9 mouse cellular contexts compared by ENCODE assay signal in the genomic region with DNA sequence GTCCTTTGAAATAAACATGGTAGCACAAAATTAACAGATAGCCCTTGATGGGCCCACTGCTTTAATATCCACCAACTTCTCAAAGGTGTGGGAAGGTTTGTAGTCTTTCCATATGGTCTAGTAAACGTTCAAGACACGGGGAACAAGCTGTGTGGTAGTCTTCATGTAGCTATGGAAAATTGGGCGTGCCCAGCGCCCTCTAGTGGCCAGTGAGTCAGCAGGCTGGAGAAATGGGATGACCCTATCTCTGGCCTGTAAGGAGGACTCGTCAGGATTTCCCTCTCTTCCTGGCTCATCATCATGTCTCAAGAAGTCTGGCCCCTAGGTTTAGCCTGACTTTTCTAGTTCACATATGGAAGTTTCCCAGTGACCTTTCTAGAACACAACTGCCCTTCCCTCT. TPM values are rescaled to one million over a fixed set of nuclear protein-coding genes. Genes with fewer than 3 reads are reported as not detected.
DNase-seq lines count a peak whose midpoint lies in the region; ATAC-seq and TF ChIP-seq lines count a peak whose summit lies in the region.
"Had no signal": no experiment of that assay in that cellular context is flagged by ENCODE, and none has a peak within 500 bp of the region (broad histone marks: within the 10 kb centered on the region; RNA-seq: fewer than 3 reads in every experiment).

No protein-coding gene starts in this region.

- peak; percentile 88 for TF ChIP-seq CTCF in testis, adult 2 months (IDR thresholded peaks at IDR 0.05; ENCODE audit: control insufficient read depth, insufficient read depth, insufficient replicate concordance, low read depth, low read length)
- TF ChIP-seq CTCF in heart, postnatal 0 days (IDR thresholded peaks at IDR 0.05; ENCODE audit: low read depth): peak; percentile 69

- ATAC-seq in heart, postnatal 0 days (ENCODE audit: insufficient read depth, low read depth): no peak; the same call in 1 of the 2 replicates
- ATAC-seq in inflammation-experienced regulatory T-cells, adult 6 months: no peak

- TF ChIP-seq EP300 in heart, postnatal 0 days (IDR thresholded peaks at IDR 0.05; ENCODE audit: low read depth): no peak

- H3K27me3 ChIP-seq in testis, adult 2 months (ENCODE audit: control insufficient read depth, insufficient read depth, low read length): no peaks in the 10 kb centered on the region
- H3K27me3 ChIP-seq in heart, postnatal 0 days (ENCODE audit: control insufficient read depth, insufficient read depth, low read length): no peaks in the 10 kb centered on the region
- no peaks in the 10 kb centered on the region for H3K27me3 ChIP-seq in limb, embryonic 10.5 days (ENCODE audit: low read depth, poor library complexity, severe bottlenecking)

- DNase-seq in testis, postnatal 14 days (ENCODE audit: low spot score): no peak
- DNase-seq in adrenal gland, adult 18-20 months (ENCODE audit: low spot score in 2 of 2): peak; percentile 65 to 70
- peak; percentile 78 to 79 for DNase-seq in cerebellum, postnatal 36 days
- no peak for DNase-seq in heart, postnatal 0 days (ENCODE audit: low spot score)
- peak; percentile 72 for DNase-seq in limb, embryonic 10.5 days (ENCODE audit: low spot score)
- DNase-seq in ovary, postnatal 14 days (ENCODE audit: low spot score): peak; percentile 28

- H3K4me1 ChIP-seq in testis, adult 2 months (ENCODE audit: control insufficient read depth, insufficient read depth, low read length): no peaks in the 10 kb centered on the region
- H3K4me1 ChIP-seq in heart, postnatal 0 days (ENCODE audit: control insufficient read depth, insufficient read depth): no peaks in the 10 kb centered on the region
- peaks cover 13% of the 10 kb centered on the region for H3K4me1 ChIP-seq in limb, embryonic 10.5 days

- no peak overlapping the region for H3K4me2 ChIP-seq in heart, postnatal 0 days (ENCODE audit: low read depth, low read length)

- 13% methylated on average over 5 of the region's 5 CpGs for WGBS in heart, postnatal 0 days
- 19% methylated on average over 5 of the region's 5 CpGs for WGBS in limb, embryonic 10.5 days

- H3K36me3 ChIP-seq in testis, adult 2 months (ENCODE audit: control insufficient read depth, insufficient read depth, low read length): no peaks in the 10 kb centered on the region
- no peaks in the 10 kb centered on the region for H3K36me3 ChIP-seq in heart, postnatal 0 days (replicated peaks; ENCODE audit: control insufficient read depth, insufficient read depth, low read length)
- no peaks in the 10 kb centered on the region for H3K36me3 ChIP-seq in limb, embryonic 10.5 days

- no peak for TF ChIP-seq POLR2A in testis, adult 2 months (IDR thresholded peaks at IDR 0.05; ENCODE audit: control insufficient read depth, low read depth, low read length)

- no peak overlapping the region for H3K27ac ChIP-seq in testis, adult 2 months (ENCODE audit: control insufficient read depth, insufficient read depth, low read depth, low read length)
- H3K27ac ChIP-seq in heart, postnatal 0 days (ENCODE audit: low read depth): no peak overlapping the region
- no peak overlapping the region for H3K27ac ChIP-seq in limb, embryonic 10.5 days

- H3K4me3 ChIP-seq in testis, adult 2 months (ENCODE audit: control insufficient read depth, low read depth, low read length): no peak overlapping the region
- no peak overlapping the region for H3K4me3 ChIP-seq in heart, postnatal 0 days (ENCODE audit: low read depth, low read length)
- no peak overlapping the region for H3K4me3 ChIP-seq in limb, embryonic 10.5 days

- H3K9me3 ChIP-seq in heart, postnatal 0 days (replicated peaks; ENCODE audit: control insufficient read depth, low read length): no peaks in the 10 kb centered on the region
- H3K9me3 ChIP-seq in limb, embryonic 10.5 days (replicated peaks): no peaks in the 10 kb centered on the region

- no peak overlapping the region for H3K9ac ChIP-seq in heart, postnatal 0 days (replicated peaks; ENCODE audit: low read depth, low read length)

RNA-seq across cellular contexts. Expression of a gene that starts 8.8 kb away (rescaled TPM):
- polyA plus RNA-seq in testis, adult 2 months (2012; rRNA removed): 4.3 and 4.4 TPM in 2 replicates
- total RNA-seq in adrenal gland, adult 18-20 months (2021): not detected
- not detected in 2 replicates for total RNA-seq in heart, postnatal 0 days (2014; rRNA removed; ENCODE audit: low replicate concordance)
- not detected in 2 replicates for polyA plus RNA-seq in heart, postnatal 0 days (2015; fragmentation: Nextera tagmentation; extraction: Ambion mirVana)
- polyA plus RNA-seq in limb, embryonic 10.5 days (2016; fragmentation: Nextera tagmentation; extraction: Ambion mirVana): not detected in 2 replicates
- not detected for polyA plus RNA-seq in inflammation-experienced regulatory T-cells, adult 6 months (2017; shearing (Covaris generic))
- polyA plus RNA-seq: heart, embryonic 14.5 days had no signal

RNA-seq across cellular contexts. Expression of a gene that starts 12.5 kb away (rescaled TPM):
- polyA plus RNA-seq in testis, adult 2 months (2012; rRNA removed): 3.2 and 3.6 TPM in 2 replicates
- 100 to 1,000 TPM in 1 of 2 experiments, 10 to 100 TPM in 1; 53.0 to 105 TPM for total RNA-seq in adrenal gland, adult 18-20 months (2021)
- 4.5 TPM in 1 of 2 replicates, not detected in the other for total RNA-seq in heart, postnatal 0 days (2014; rRNA removed; ENCODE audit: low replicate concordance)
- polyA plus RNA-seq in heart, postnatal 0 days (2015; fragmentation: Nextera tagmentation; extraction: Ambion mirVana): 2.0 and 2.4 TPM in 2 replicates
- polyA plus RNA-seq in limb, embryonic 10.5 days (2016; fragmentation: Nextera tagmentation; extraction: Ambion mirVana): 7.9 and 12.7 TPM in 2 replicates
- 1 to 10 TPM in 1 of 3 experiments, under 1 TPM in 2; 0.55 to 4.9 (median 0.96) TPM for polyA plus RNA-seq in inflammation-experienced regulatory T-cells, adult 6 months (2017; shearing (Covaris generic))

RNA-seq across cellular contexts. Expression of a gene that starts 38.6 kb away (rescaled TPM):
- 11.9 and 13.8 TPM in 2 replicates for polyA plus RNA-seq in testis, adult 2 months (2012; rRNA removed)
- total RNA-seq in adrenal gland, adult 18-20 months (2021): 100 to 1,000 TPM; 269 to 484 TPM
- 402 and 407 TPM in 2 replicates for total RNA-seq in heart, postnatal 0 days (2014; rRNA removed; ENCODE audit: low replicate concordance)
- 840 TPM in 2 replicates for polyA plus RNA-seq in heart, postnatal 0 days (2015; fragmentation: Nextera tagmentation; extraction: Ambion mirVana)
- polyA plus RNA-seq in limb, embryonic 10.5 days (2016; fragmentation: Nextera tagmentation; extraction: Ambion mirVana): 124 and 136 TPM in 2 replicates
- 100 to 1,000 TPM; 110 to 244 (median 135) TPM for polyA plus RNA-seq in inflammation-experienced regulatory T-cells, adult 6 months (2017; shearing (Covaris generic))

RNA-seq across cellular contexts. Expression of a gene that starts 46.1 kb away (rescaled TPM):
- polyA plus RNA-seq in testis, adult 2 months (2012; rRNA removed): 8.7 and 9.8 TPM in 2 replicates
- 10 to 100 TPM; 12.9 to 15.1 TPM for total RNA-seq in adrenal gland, adult 18-20 months (2021)
- 12.6 and 26.6 TPM in 2 replicates for total RNA-seq in heart, postnatal 0 days (2014; rRNA removed; ENCODE audit: low replicate concordance)
- polyA plus RNA-seq in heart, postnatal 0 days (2015; fragmentation: Nextera tagmentation; extraction: Ambion mirVana): 4.4 and 4.8 TPM in 2 replicates
- polyA plus RNA-seq in limb, embryonic 10.5 days (2016; fragmentation: Nextera tagmentation; extraction: Ambion mirVana): 5.3 TPM in 2 replicates
- polyA plus RNA-seq in inflammation-experienced regulatory T-cells, adult 6 months (2017; shearing (Covaris generic)): under 1 TPM; 0.09 to 0.23 (median 0.18) TPM

Comparison
In these comparisons a context has a peak if more than half of its experiments do, and no peak if none do; other contexts are left out.
1. DNase-seq: peak in adrenal gland, adult 18-20 months (2 of 2), cerebellum, postnatal 36 days (2 of 2), limb, embryonic 10.5 days (single experiment) and ovary, postnatal 14 days (single experiment); none in testis, postnatal 14 days (single experiment) and heart, postnatal 0 days (single experiment).